Mouse (Mus musculus) liver, postnatal 0 days (tissue): Measurements from ENCODE around the gene Mapk13. TPM values are rescaled to one million over a fixed set of nuclear protein-coding genes. Genes with fewer than 3 reads are reported as not detected.

Experiments used
- ATAC-seq: fragments of 200-750 bp; cut with Nextera tagmentation; 2 replicates; pipeline ENCODE4 v1.8.0; 2017; ENCODE audit warnings: mild to moderate bottlenecking, moderate library complexity
- DNase-seq: peaks from one replicate; pipeline ENCODE4 v3.0.0-alpha.2; 2016
- H3K27ac ChIP-seq: fragments of 300-500 bp; sonication (generic); 2 replicates; pipeline ENCODE4 v1.5.1; 2014; ENCODE audit warnings: antibody characterized with exemption, moderate library complexity, mild to moderate bottlenecking, low read depth
- H3K27me3 ChIP-seq: fragments of 300-500 bp; sonication (generic); 2 replicates; pipeline ENCODE4 v1.6.1; 2014; ENCODE audit warnings: low read length, control low read depth, mixed read lengths; ENCODE audit not compliant: insufficient read depth
- H3K36me3 ChIP-seq: fragments of 300-500 bp; sonication (generic); replicated peaks from 2 replicates; pipeline ENCODE4 v1.6.1; 2014; ENCODE audit warnings: mild to moderate bottlenecking, control low read depth, low read length, moderate library complexity, mixed read lengths; ENCODE audit not compliant: insufficient read depth
- H3K4me1 ChIP-seq: fragments of 300-500 bp; sonication (generic); 2 replicates; pipeline ENCODE4 v1.6.1; 2014; ENCODE audit warnings: antibody characterized with exemption, mild to moderate bottlenecking, control low read depth; ENCODE audit not compliant: insufficient read depth
- H3K4me2 ChIP-seq: fragments of 300-500 bp; sonication (generic); 2 replicates; pipeline ENCODE4 v1.6.1; 2014; ENCODE audit warnings: low read depth, mild to moderate bottlenecking, low read length, moderate library complexity, mixed read lengths
- H3K4me3 ChIP-seq: fragments of 300-500 bp; sonication (generic); 2 replicates; pipeline ENCODE4 v1.5.1; 2014; ENCODE audit warnings: low read depth, low read length
- H3K9ac ChIP-seq: fragments of 300-500 bp; sonication (generic); replicated peaks from 2 replicates; pipeline ENCODE4 v1.6.1; 2014; ENCODE audit warnings: mild to moderate bottlenecking, moderate library complexity
- H3K9me3 ChIP-seq: fragments of 300-500 bp; sonication (generic); 2 replicates; pipeline ENCODE4 v1.6.1; 2016; ENCODE audit warnings: mild to moderate bottlenecking, control low read depth, low read length, mixed read lengths
- CTCF ChIP-seq: sonication (generic); IDR thresholded peaks from 2 replicates; pipeline ENCODE4 v1.5.1; 2016; ENCODE audit warnings: antibody characterized with exemption, low read depth
- EP300 ChIP-seq: IDR thresholded peaks from 2 replicates; pipeline ENCODE4 v1.6.1; 2016; ENCODE audit warnings: antibody characterized with exemption, low read depth, mild to moderate bottlenecking
- WGBS: fragments of 180-500 bp; shearing (Covaris S2); extraction: QIAGEN DNeasy Blood & Tissue Kit; methylation state at CpG from one replicate; pipeline ENCODE4 v1.1.7; 2014; ENCODE audit not compliant: insufficient replicate concordance; 5-methylcytosine and 5-hydroxymethylcytosine counted together
- polyA plus RNA-seq: library from polyadenylated mRNA; unstranded; fragments of >200 nt; fragmentation: Nextera tagmentation; extraction: Ambion mirVana; gene quantifications from 2 replicates; pipeline ENCODE4 v1.2.1, GENCODE M21; 2015

Gene Mapk13
- polyA plus RNA-seq, 1 experiment from 2014 or later, result 27.6 TPM

GRCm38 (mm10) chr17:28739244-28739643 is 29.9 kb upstream of the Mapk13 start:
- Histone ChIP-seq H3K36me3 (peaks cover 70% of the 10 kb centered on the region), H3K9me3 (no peaks in the 10 kb centered on the region), H3K9ac (no peak overlapping the region), H3K4me1 (no peaks in the 10 kb centered on the region), H3K4me3 (no peak overlapping the region), H3K27ac (no peak overlapping the region), H3K27me3 (no peaks in the 10 kb centered on the region), H3K4me2 (no peak overlapping the region)
- ATAC-seq (0 out of 2 replicates have a peak, but pooled peaks have one; percentile 41), DNase-seq (no peak)
- TF ChIP-seq EP300 (no peak), CTCF (no peak)
- 92% methylated on average over 6 of the region's 6 CpGs for WGBS

DNA sequence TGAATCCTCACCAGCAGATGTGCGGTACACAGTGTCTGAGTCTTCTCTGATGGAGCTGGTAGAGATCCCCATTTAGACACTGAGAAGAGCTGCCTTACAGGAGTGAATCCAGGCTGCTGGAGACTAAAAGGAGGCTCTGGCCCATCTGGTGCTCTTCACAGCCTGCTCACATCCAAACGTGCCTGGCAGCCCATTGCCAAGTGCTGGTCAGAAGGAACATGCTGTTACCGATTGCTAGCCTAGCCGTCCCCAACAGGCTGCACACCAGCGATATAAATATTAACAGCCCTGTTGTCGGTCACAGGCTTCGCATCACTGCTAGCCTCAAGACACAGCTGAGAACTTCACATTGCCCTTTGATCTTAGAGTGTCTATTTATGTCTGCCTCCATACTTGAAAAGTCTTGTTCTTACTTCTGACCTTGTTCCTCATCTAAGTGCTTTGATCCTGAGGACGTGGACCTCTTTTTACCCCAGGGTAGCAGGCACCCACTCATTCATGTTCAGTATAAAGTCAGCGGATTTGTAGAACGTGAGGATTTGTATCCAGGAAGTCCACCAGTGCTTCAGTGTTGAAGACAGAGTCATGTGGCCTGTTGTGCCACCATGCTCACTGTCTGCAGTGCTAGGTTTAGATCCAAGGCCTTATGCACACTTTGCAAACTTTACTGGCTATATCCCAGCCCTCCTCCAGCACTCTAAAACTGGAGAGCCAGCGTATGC is 25.8 kb upstream of the Mapk13 start:
- 86% methylated on average over 11 of the region's 11 CpGs for WGBS

GRCm38 (mm10) chr17:28743916-28744315 is 25.2 kb upstream of the Mapk13 start:
- peak; percentile 33 for DNase-seq
- ATAC-seq, result no peak
- Histone ChIP-seq H3K4me3 (no peak overlapping the region), H3K9me3 (no peaks in the 10 kb centered on the region), H3K4me1 (no peaks in the 10 kb centered on the region), H3K4me2 (no peak overlapping the region), H3K27me3 (no peaks in the 10 kb centered on the region), H3K27ac (no peak overlapping the region), H3K9ac (no peak overlapping the region), H3K36me3 (peaks cover 88% of the 10 kb centered on the region)
- WGBS, result 86% methylated on average over 9 of the region's 9 CpGs
- TF ChIP-seq EP300 (no peak), CTCF (peak; percentile 41)

More for the DNA sequence above, 25.8 kb upstream of the Mapk13 start:
- H3K4me1 ChIP-seq, result no peaks in the 10 kb centered on the region
- H3K9ac ChIP-seq, result no peak overlapping the region
- H3K9me3 ChIP-seq, result no peaks in the 10 kb centered on the region
- H3K4me2 ChIP-seq, result no peak overlapping the region
- H3K4me3 ChIP-seq, result no peak overlapping the region
- no peak for DNase-seq
- no peak overlapping the region for H3K27ac ChIP-seq
- ATAC-seq, result no peak
- peaks cover 91% of the 10 kb centered on the region for H3K36me3 ChIP-seq
- TF ChIP-seq CTCF (no peak), EP300 (no peak)
- H3K27me3 ChIP-seq, result no peaks in the 10 kb centered on the region

- TF ChIP-seq EP300, result no peak
- no peak for TF ChIP-seq CTCF
- H3K27me3 ChIP-seq, result no peaks in the 10 kb centered on the region
- 85% methylated on average over 6 of the region's 6 CpGs for WGBS
- no peak overlapping the region for H3K9ac ChIP-seq
- DNase-seq (no peak), ATAC-seq (no peak)
- H3K4me2 ChIP-seq, result no peak overlapping the region
- peaks cover 70% of the 10 kb centered on the region for H3K36me3 ChIP-seq
- no peak overlapping the region for H3K27ac ChIP-seq
- no peak overlapping the region for H3K4me3 ChIP-seq
- H3K9me3 ChIP-seq, result no peaks in the 10 kb centered on the region
- H3K4me1 ChIP-seq, result no peaks in the 10 kb centered on the region; the same call in 1 of the 2 replicates
Measured at GRCm38 (mm10) chr17:28745773-28746172, 23.3 kb upstream of the Mapk13 start.

- H3K4me1 ChIP-seq, result no peaks in the 10 kb centered on the region; the same call in 1 of the 2 replicates
- WGBS, result 79% methylated on average over 4 of the region's 4 CpGs
- DNase-seq, result no peak
- ATAC-seq, result no peak
- H3K4me3 ChIP-seq, result no peak overlapping the region
- H3K27ac ChIP-seq, result no peak overlapping the region
- H3K27me3 ChIP-seq, result no peaks in the 10 kb centered on the region
- no peak overlapping the region for H3K9ac ChIP-seq
- H3K4me2 ChIP-seq, result no peak overlapping the region
- H3K9me3 ChIP-seq, result no peaks in the 10 kb centered on the region
- TF ChIP-seq CTCF (no peak), EP300 (no peak)
- peaks cover 51% of the 10 kb centered on the region for H3K36me3 ChIP-seq
Measured at GRCm38 (mm10) chr17:28748001-28748400, 21.1 kb upstream of the Mapk13 start.

- Histone ChIP-seq H3K4me3 (no peak overlapping the region), H3K9ac (no peak overlapping the region), H3K9me3 (no peaks in the 10 kb centered on the region), H3K27me3 (no peaks in the 10 kb centered on the region), H3K36me3 (peaks cover 28% of the 10 kb centered on the region), H3K4me1 (no peaks in the 10 kb centered on the region; the same call in 1 of the 2 replicates), H3K4me2 (no peak overlapping the region), H3K27ac (no peak overlapping the region)
- DNase-seq, result peak; percentile 35
- ATAC-seq, result peak; percentile 13; the same call in 1 of the 2 replicates
- no peak for TF ChIP-seq EP300
- peak; percentile 27; the same call in 1 of the 2 replicates for TF ChIP-seq CTCF
- 25% methylated on average over 6 of the region's 6 CpGs for WGBS
Measured at GRCm38 (mm10) chr17:28750580-28750979, 18.5 kb upstream of the Mapk13 start.

GRCm38 (mm10) chr17:28756447-28756846 is 12.7 kb upstream of the Mapk13 start:
- DNase-seq (no peak), ATAC-seq (no peak)
- H3K4me2 ChIP-seq, result no peak overlapping the region
- no peaks in the 10 kb centered on the region for H3K4me1 ChIP-seq
- H3K27me3 ChIP-seq, result no peaks in the 10 kb centered on the region
- H3K9ac ChIP-seq, result no peak overlapping the region
- peak overlapping the region; percentile 44; the same call in 1 of the 2 replicates for H3K27ac ChIP-seq
- 40% methylated on average over 5 of the region's 5 CpGs for WGBS
- no peak for TF ChIP-seq EP300
- no peak for TF ChIP-seq CTCF
- no peaks in the 10 kb centered on the region for H3K36me3 ChIP-seq
- H3K4me3 ChIP-seq, result no peak overlapping the region
- no peaks in the 10 kb centered on the region for H3K9me3 ChIP-seq
